Mouse (Mus musculus): ENCODE data around the gene Lifr.

- TF ChIP-seq CTCF (IDR thresholded peaks at IDR 0.05; ENCODE audit: low read depth, low read length) (no peak), POLR2A (IDR thresholded peaks at IDR 0.05; ENCODE audit: extremely low read depth, insufficient read depth, low read length) (no peak)
Measured at GRCm38 (mm10) chr15:7224151-7224775, 133.8 kb downstream of the Lifr start.
